Mouse (Mus musculus) thymus, adult 2 months (tissue): ENCODE data around the gene Dbf4.

Experiments used
- CTCF ChIP-seq: fragments of 200-500 bp; IDR thresholded peaks from 2 replicates; pipeline ENCODE4 v1.5.1; 2012; ENCODE audit warnings: mild to moderate bottlenecking, control low read depth, low read length, moderate library complexity, borderline replicate concordance; ENCODE audit not compliant: control insufficient read depth, poor library complexity, insufficient read depth; ENCODE audit errors: extremely low read depth
- POLR2A ChIP-seq: fragments of 200-500 bp; IDR thresholded peaks from 2 replicates; pipeline ENCODE4 v1.6.1; 2012; ENCODE audit warnings: mild to moderate bottlenecking, low read length, control low read depth, moderate library complexity; ENCODE audit not compliant: control insufficient read depth, poor library complexity, insufficient read depth; ENCODE audit errors: extremely low read depth

DNA sequence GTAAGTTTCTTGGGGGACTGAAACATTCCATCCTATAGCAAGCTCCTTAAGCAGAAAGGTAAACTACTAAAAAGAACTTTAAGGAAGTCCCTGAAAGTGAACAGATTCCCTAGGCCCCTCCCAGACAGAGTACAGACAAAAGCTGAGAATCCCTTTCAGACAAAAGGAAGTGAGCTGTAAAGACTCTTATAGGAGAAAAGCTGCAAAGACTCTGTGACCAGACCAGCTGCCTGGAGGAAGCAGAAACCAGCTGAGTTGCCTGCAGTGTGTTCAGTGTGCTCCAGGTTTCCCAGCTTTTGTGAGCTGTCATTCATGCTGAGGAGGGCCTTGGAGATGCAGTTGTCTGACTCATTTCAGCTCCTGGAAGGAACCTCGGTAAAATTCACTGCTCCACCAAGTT, 5.1 kb downstream of the Dbf4 start:
- TF ChIP-seq CTCF (no peak), POLR2A (no peak)
